Mouse (Mus musculus): Measurements from ENCODE around the gene Itga1.

DNA sequence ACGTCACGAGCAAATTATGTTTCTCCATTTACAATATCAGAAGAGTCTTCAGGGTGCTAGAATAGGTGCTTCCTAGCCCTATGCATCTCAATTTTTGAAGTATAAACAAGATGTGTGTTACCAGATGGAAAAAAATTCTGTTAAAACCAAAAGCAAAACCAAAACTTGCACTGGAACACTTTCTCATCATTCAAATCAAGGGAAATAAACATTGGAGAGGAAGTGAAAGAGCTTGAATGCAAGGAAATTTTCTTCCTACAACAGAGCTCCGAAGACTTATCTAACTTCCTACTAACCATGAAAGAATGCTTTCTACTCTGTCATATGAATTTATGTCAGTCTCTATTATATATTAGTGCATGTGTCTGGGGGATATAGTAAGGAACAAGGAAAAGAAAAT, 35.0 kb upstream of the Itga1 start:
- no peak for TF ChIP-seq CTCF (conservative IDR thresholded peaks at IDR 0.05 in 1 of 2, IDR thresholded peaks at IDR 0.05 in 1 of 2; ENCODE audit: low read depth in 2 of 2, low read length in 2 of 2)
- no peak for TF ChIP-seq GABPA (IDR thresholded peaks at IDR 0.05; ENCODE audit: insufficient replicate concordance, low read depth, low read length)
- no peak for TF ChIP-seq MAZ (IDR thresholded peaks at IDR 0.05; ENCODE audit: low read depth, low read length)
- TF ChIP-seq JUND (conservative IDR thresholded peaks at IDR 0.05; ENCODE audit: low read depth, low read length): no peak
- TF ChIP-seq EP300 (IDR thresholded peaks at IDR 0.05; ENCODE audit: low read length): peak; percentile 83
- TF ChIP-seq SIN3A (IDR thresholded peaks at IDR 0.05; ENCODE audit: low read length): no peak
- no peak for TF ChIP-seq MAFK (IDR thresholded peaks at IDR 0.05; ENCODE audit: insufficient replicate concordance, low read length)
- TF ChIP-seq NRF1 (IDR thresholded peaks at IDR 0.05; ENCODE audit: low read depth, low read length): no peak
